Mouse (Mus musculus): Measurements from ENCODE around the gene Gm37240. TPM values are rescaled to one million over a fixed set of nuclear protein-coding genes. Genes with fewer than 3 reads are reported as not detected.

The Gm37240 gene
- polyA plus RNA-seq, 1 experiment: 0.91 TPM

DNA sequence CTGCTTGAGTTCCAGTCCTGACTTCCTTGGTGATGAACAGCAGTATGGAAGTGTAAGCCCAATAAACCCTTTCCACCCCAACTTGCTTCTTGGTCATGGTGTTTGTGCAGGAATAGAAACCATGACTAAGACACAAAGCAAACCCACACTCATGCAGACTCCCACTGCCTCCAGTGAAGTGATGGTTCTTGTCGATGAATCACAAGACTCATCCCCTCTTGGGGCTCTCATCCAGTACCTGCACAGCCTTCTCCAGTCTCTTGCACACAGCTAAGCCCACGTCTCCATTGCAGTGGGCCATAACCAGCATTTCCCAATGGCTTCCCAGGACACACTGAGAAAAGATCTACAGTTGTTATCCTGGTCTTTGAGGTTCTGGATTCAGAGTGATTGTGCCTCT lies 599.7 kb downstream of the Gm37240 start:
- Histone ChIP-seq H3K4me1 (ENCODE audit: control insufficient read depth, insufficient read depth, low read length) (no peaks in the 10 kb centered on the region), H3K36me3 (ENCODE audit: control insufficient read depth, insufficient read depth, low read length, poor library complexity, severe bottlenecking) (no peaks in the 10 kb centered on the region)
- TF ChIP-seq EP300 (IDR thresholded peaks at IDR 0.05; ENCODE audit: insufficient read depth, low read depth, low read length): no peak
- no peak for TF ChIP-seq POLR2A (IDR thresholded peaks at IDR 0.05; ENCODE audit: insufficient read depth, low read length)
- TF ChIP-seq CTCF (IDR thresholded peaks at IDR 0.05; ENCODE audit: low read depth, low read length): no peak

DNA sequence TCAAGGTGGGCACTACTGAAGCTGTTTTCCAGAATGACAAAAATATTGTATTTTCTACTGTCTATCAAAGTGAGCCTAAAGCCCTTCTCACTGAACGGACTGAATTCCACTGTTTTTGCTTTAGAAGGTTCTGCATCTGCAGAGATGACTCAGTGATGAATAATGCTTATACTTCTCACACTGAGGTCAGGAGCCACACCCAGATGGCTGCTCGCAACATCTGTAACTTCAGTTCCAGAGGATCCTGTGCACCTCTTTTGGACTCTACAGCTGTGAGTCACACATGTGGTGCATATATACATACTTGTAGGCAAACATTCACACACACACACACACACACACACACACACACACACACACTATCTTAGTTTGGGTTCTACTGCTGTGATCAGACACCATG lies 602.8 kb downstream of the Gm37240 start:
- Histone ChIP-seq H3K9ac (ENCODE audit: low read depth, poor library complexity, severe bottlenecking) (no peak overlapping the region), H3K27ac (ENCODE audit: insufficient read depth, low read length) (no peak overlapping the region), H3K36me3 (ENCODE audit: control insufficient read depth, insufficient read depth, low read length, poor library complexity, severe bottlenecking) (no peaks in the 10 kb centered on the region), H3K27me3 (ENCODE audit: control insufficient read depth, insufficient read depth, low read length, poor library complexity, severe bottlenecking) (no peaks in the 10 kb centered on the region), H3K4me3 (ENCODE audit: low read depth, low read length) (no peak overlapping the region), H3K9me3 (replicated peaks; ENCODE audit: control insufficient read depth, insufficient read depth, low read length, poor library complexity, severe bottlenecking) (no peaks in the 10 kb centered on the region), H3K4me1 (ENCODE audit: control insufficient read depth, insufficient read depth, low read length) (no peaks in the 10 kb centered on the region)
- TF ChIP-seq POLR2A (IDR thresholded peaks at IDR 0.05; ENCODE audit: insufficient read depth, low read length): no peak
- no peak for TF ChIP-seq CTCF (IDR thresholded peaks at IDR 0.05; ENCODE audit: low read depth, low read length)
- no peak for TF ChIP-seq EP300 (IDR thresholded peaks at IDR 0.05; ENCODE audit: insufficient read depth, low read depth, low read length)

More for the DNA sequence above, 599.7 kb downstream of the Gm37240 start:
- Histone ChIP-seq H3K9ac (ENCODE audit: low read depth, poor library complexity, severe bottlenecking) (no peak overlapping the region), H3K27me3 (ENCODE audit: control insufficient read depth, insufficient read depth, low read length, poor library complexity, severe bottlenecking) (no peaks in the 10 kb centered on the region), H3K9me3 (replicated peaks; ENCODE audit: control insufficient read depth, insufficient read depth, low read length, poor library complexity, severe bottlenecking) (no peaks in the 10 kb centered on the region), H3K4me3 (ENCODE audit: low read depth, low read length) (no peak overlapping the region), H3K27ac (ENCODE audit: insufficient read depth, low read length) (no peak overlapping the region)

DNA sequence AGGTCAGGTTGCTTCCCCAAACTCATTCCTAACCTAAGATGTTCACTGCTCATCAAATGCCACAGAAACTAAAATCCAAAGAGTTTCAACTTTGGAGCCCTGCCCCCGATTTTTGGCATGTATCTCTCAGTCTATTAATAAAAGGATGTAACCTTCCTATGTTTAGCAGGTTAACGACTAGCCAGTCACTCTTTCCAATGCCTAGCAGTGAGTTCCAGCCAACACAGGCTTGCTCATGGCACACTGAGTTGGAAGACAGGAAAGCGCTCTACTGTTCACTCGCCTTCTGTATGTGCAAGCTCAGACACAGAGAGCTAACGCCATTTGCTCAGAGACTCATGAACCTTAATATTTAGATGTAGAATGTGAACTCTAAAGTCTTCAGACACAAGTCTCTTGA lies 604.5 kb downstream of the Gm37240 start:
- Histone ChIP-seq H3K4me3 (ENCODE audit: low read depth, low read length) (no peak overlapping the region), H3K36me3 (ENCODE audit: control insufficient read depth, insufficient read depth, low read length, poor library complexity, severe bottlenecking) (no peaks in the 10 kb centered on the region), H3K9ac (ENCODE audit: low read depth, poor library complexity, severe bottlenecking) (no peak overlapping the region), H3K27ac (ENCODE audit: insufficient read depth, low read length) (no peak overlapping the region), H3K9me3 (replicated peaks; ENCODE audit: control insufficient read depth, insufficient read depth, low read length, poor library complexity, severe bottlenecking) (no peaks in the 10 kb centered on the region), H3K4me1 (ENCODE audit: control insufficient read depth, insufficient read depth, low read length) (no peaks in the 10 kb centered on the region), H3K27me3 (ENCODE audit: control insufficient read depth, insufficient read depth, low read length, poor library complexity, severe bottlenecking) (no peaks in the 10 kb centered on the region)
- no peak for TF ChIP-seq POLR2A (IDR thresholded peaks at IDR 0.05; ENCODE audit: insufficient read depth, low read length)
- TF ChIP-seq CTCF (IDR thresholded peaks at IDR 0.05; ENCODE audit: low read depth, low read length): no peak
- no peak for TF ChIP-seq EP300 (IDR thresholded peaks at IDR 0.05; ENCODE audit: insufficient read depth, low read depth, low read length)

DNA sequence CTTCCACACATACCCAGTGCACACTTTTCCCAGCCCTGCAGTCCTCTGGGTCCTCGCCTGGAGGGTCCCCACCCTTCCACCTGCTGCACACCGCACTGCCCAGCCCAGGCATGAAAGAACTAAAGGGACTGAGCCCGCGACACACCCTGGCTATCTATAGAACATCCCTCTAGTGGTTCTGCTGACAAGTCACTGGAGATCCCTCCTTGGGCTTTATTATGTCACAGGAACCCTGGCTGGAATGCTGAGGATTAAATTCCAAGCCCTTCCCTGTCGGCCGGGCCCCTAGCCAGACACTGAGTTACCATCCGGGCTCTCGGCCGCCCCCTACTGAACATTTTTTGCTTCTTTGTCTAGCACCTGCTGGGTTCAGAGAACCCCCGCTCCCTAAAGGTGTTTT lies 612.2 kb downstream of the Gm37240 start:
- no peak for TF ChIP-seq EP300 (IDR thresholded peaks at IDR 0.05; ENCODE audit: insufficient read depth, low read depth, low read length)
- peak; percentile 32 for TF ChIP-seq CTCF (IDR thresholded peaks at IDR 0.05; ENCODE audit: low read depth, low read length)
- Histone ChIP-seq H3K9ac (ENCODE audit: low read depth, poor library complexity, severe bottlenecking) (no peak overlapping the region), H3K4me1 (ENCODE audit: control insufficient read depth, insufficient read depth, low read length) (no peaks in the 10 kb centered on the region), H3K36me3 (ENCODE audit: control insufficient read depth, insufficient read depth, low read length, poor library complexity, severe bottlenecking) (no peaks in the 10 kb centered on the region), H3K27ac (ENCODE audit: insufficient read depth, low read length) (no peak overlapping the region), H3K9me3 (replicated peaks; ENCODE audit: control insufficient read depth, insufficient read depth, low read length, poor library complexity, severe bottlenecking) (no peaks in the 10 kb centered on the region), H3K4me3 (ENCODE audit: low read depth, low read length) (no peak overlapping the region), H3K27me3 (ENCODE audit: control insufficient read depth, insufficient read depth, low read length, poor library complexity, severe bottlenecking) (no peaks in the 10 kb centered on the region)

DNA sequence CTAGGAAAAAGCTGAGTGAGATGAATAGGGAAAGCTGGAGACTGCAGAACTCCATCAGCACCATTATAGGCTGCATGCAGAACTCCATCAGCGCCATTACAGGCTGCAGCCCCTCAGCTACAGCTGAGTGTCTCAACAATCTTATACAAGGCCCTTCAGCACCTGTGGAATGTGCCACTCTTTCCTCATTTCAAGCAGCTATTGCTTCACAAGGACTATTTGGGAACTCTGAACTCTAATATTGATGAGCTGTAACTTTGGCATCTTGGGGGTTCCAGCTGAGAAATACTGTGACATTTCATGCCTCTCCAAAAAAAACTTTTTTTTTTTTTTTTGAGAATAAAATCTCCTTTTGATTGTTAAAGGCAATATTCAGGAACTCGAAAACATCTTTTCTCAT lies 615.8 kb downstream of the Gm37240 start:
- Histone ChIP-seq H3K4me3 (ENCODE audit: low read depth, low read length) (no peak overlapping the region), H3K9ac (ENCODE audit: low read depth, poor library complexity, severe bottlenecking) (no peak overlapping the region), H3K9me3 (replicated peaks; ENCODE audit: control insufficient read depth, insufficient read depth, low read length, poor library complexity, severe bottlenecking) (no peaks in the 10 kb centered on the region), H3K36me3 (ENCODE audit: control insufficient read depth, insufficient read depth, low read length, poor library complexity, severe bottlenecking) (no peaks in the 10 kb centered on the region), H3K27ac (ENCODE audit: insufficient read depth, low read length) (no peak overlapping the region), H3K27me3 (ENCODE audit: control insufficient read depth, insufficient read depth, low read length, poor library complexity, severe bottlenecking) (no peaks in the 10 kb centered on the region), H3K4me1 (ENCODE audit: control insufficient read depth, insufficient read depth, low read length) (no peaks in the 10 kb centered on the region)
- TF ChIP-seq CTCF (IDR thresholded peaks at IDR 0.05; ENCODE audit: low read depth, low read length) (no peak), POLR2A (IDR thresholded peaks at IDR 0.05; ENCODE audit: insufficient read depth, low read length) (no peak), EP300 (IDR thresholded peaks at IDR 0.05; ENCODE audit: insufficient read depth, low read depth, low read length) (no peak)

DNA sequence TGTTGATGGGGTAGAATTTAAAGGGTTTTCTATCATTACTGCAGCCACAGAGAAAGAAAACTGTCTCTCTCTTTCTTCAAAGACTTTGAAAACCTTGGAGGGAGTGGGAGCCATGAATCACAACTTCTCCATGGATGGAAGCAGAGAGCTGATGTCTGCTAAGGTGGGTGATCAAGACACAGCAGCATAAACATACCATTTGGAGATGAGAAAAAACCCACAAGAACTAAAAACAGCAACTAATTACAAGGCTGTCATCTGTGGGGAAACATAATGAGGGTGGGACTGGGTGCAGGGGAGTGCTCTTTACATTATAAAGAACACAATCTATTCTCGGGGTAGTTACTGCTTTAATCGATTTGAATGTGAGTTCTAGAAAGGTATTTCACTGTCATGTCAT lies 622.4 kb downstream of the Gm37240 start:
- Histone ChIP-seq H3K4me3 (ENCODE audit: low read depth, low read length) (no peak overlapping the region), H3K27ac (ENCODE audit: insufficient read depth, low read length) (no peak overlapping the region), H3K36me3 (ENCODE audit: control insufficient read depth, insufficient read depth, low read length, poor library complexity, severe bottlenecking) (no peaks in the 10 kb centered on the region), H3K9ac (ENCODE audit: low read depth, poor library complexity, severe bottlenecking) (no peak overlapping the region), H3K27me3 (ENCODE audit: control insufficient read depth, insufficient read depth, low read length, poor library complexity, severe bottlenecking) (no peaks in the 10 kb centered on the region), H3K9me3 (replicated peaks; ENCODE audit: control insufficient read depth, insufficient read depth, low read length, poor library complexity, severe bottlenecking) (no peaks in the 10 kb centered on the region), H3K4me1 (ENCODE audit: control insufficient read depth, insufficient read depth, low read length) (no peaks in the 10 kb centered on the region)
- no peak for TF ChIP-seq CTCF (IDR thresholded peaks at IDR 0.05; ENCODE audit: low read depth, low read length)
- no peak for TF ChIP-seq EP300 (IDR thresholded peaks at IDR 0.05; ENCODE audit: insufficient read depth, low read depth, low read length)
- no peak for TF ChIP-seq POLR2A (IDR thresholded peaks at IDR 0.05; ENCODE audit: insufficient read depth, low read length)

Data from ES-Bruce4 (cell line).